Mouse (Mus musculus) cerebellum, adult 2 months (tissue): ENCODE measurements around the gene Msh5.

Source experiments
- CTCF ChIP-seq: fragments of 200-500 bp; IDR thresholded peaks from 2 replicates; pipeline ENCODE4 v1.5.1; 2011; ENCODE audit warnings: low read depth, mild to moderate bottlenecking, control low read depth, low read length, moderate library complexity, borderline replicate concordance; ENCODE audit not compliant: insufficient read depth
- POLR2A ChIP-seq: fragments of 200-500 bp; IDR thresholded peaks from 2 replicates; pipeline ENCODE4 v1.6.1; 2011; ENCODE audit warnings: low read length, control low read depth, borderline replicate concordance; ENCODE audit not compliant: insufficient read depth

- TF ChIP-seq CTCF = no peak
- TF ChIP-seq POLR2A = no peak
Observed at GRCm38 (mm10) chr17:35045807-35046680, 501 bp downstream of the Msh5 start.
